Mouse (Mus musculus) cortical plate, adult 2 months (tissue): Measurements from ENCODE around the gene Med12l.

Experiments
- CTCF ChIP-seq: fragments of 200-500 bp; IDR thresholded peaks from 2 replicates; pipeline ENCODE4 v1.5.1; 2011; ENCODE audit warnings: mild to moderate bottlenecking, control low read depth, low read length; ENCODE audit not compliant: insufficient read depth; ENCODE audit errors: extremely low read depth
- POLR2A ChIP-seq: fragments of 200-500 bp; IDR thresholded peaks from 2 replicates; pipeline ENCODE4 v1.6.1; 2011; ENCODE audit warnings: mild to moderate bottlenecking, low read length, control low read depth; ENCODE audit not compliant: insufficient read depth; ENCODE audit errors: extremely low read depth

- TF ChIP-seq POLR2A, result no peak
- no peak for TF ChIP-seq CTCF
These were observed 130.5 kb downstream of the Med12l start for GRCm38 (mm10) chr3:59135911-59136653.
